Mouse (Mus musculus): ENCODE results near the gene Abhd14b. TPM values are rescaled to one million over a fixed set of nuclear protein-coding genes. Genes with fewer than 3 reads are reported as not detected.

The Abhd14b gene
- total and polyA plus RNA-seq, 3 experiments, result 3.4 to 6.5 TPM; not detected in 1

DNA sequence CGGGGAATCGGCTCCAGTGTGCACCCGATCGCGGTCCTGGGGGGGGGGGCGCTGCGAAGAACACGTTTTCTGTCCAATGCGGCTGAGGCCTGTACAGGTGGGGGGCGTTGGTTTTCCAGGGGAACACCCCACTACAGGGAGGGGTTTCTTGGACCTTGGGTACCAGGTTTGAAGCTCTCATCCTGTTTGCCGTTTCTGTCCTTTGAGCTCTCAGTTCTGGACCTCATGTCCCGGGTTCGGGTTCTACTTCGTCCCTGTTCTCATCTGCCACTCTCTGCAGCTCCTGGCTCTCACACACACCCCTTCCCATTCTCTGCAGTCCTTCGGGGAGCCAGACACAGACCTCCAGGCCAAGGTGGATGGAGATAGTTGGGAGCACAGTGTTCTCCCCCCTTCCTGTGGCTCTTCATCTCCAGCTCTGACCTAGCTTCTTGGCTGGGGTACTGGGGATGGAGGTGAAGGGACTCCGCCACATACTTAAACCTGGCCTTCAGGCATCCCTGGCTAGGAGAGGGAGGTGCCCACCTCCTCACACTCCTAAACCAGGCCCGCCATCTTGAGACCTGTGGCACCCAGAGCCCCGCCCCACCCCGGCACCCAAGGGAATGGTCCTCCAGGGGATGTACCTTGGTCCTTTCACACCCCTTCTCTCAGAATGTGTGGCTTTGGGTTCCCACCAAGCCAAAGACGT, 7.0 kb downstream of the Abhd14b start:
- H3K36me3 ChIP-seq (ENCODE audit: control insufficient read depth in 1 of 2, insufficient read depth in 2 of 2, low read length in 2 of 2), result peaks cover 0 to 2% of the 10 kb centered on the region in 2 experiments; a peak in 2 of 4 replicates
- TF ChIP-seq ZMIZ1 (IDR thresholded peaks at IDR 0.05; ENCODE audit: low read depth, low read length) (no peak), NELFE (IDR thresholded peaks at IDR 0.05; ENCODE audit: low read depth, low read length) (no peak), MYC (IDR thresholded peaks at IDR 0.05; ENCODE audit: low read depth, low read length) (no peak), RCOR1 (IDR thresholded peaks at IDR 0.05; ENCODE audit: low read depth, low read length) (no peak), SIN3A (IDR thresholded peaks at IDR 0.05; ENCODE audit: low read length) (no peak), ZC3H11A (IDR thresholded peaks at IDR 0.05; ENCODE audit: low read depth, low read length) (no peak), ELF1 (IDR thresholded peaks at IDR 0.05; ENCODE audit: low read depth, low read length) (no peak), MEF2A (IDR thresholded peaks at IDR 0.05; ENCODE audit: extremely low read depth, insufficient replicate concordance, low read depth, low read length, poor library complexity, severe bottlenecking) (no peak), ZNF384 (IDR thresholded peaks at IDR 0.05; ENCODE audit: low read depth, low read length) (no peak), MYB (IDR thresholded peaks at IDR 0.05; ENCODE audit: low read depth, low read length) (no peak), CHD1 (IDR thresholded peaks at IDR 0.05; ENCODE audit: low read depth, low read length) (no peak), CTCF (IDR thresholded peaks at IDR 0.05 in 2 of 3, conservative IDR thresholded peaks at IDR 0.05 in 1 of 3; ENCODE audit: control insufficient read depth in 1 of 3, insufficient read depth in 1 of 3, low read depth in 2 of 3, low read length in 3 of 3, poor library complexity in 1 of 3, severe bottlenecking in 1 of 3) (no peak), USF2 (IDR thresholded peaks at IDR 0.05; ENCODE audit: borderline replicate concordance in 1 of 2, insufficient read depth in 1 of 2, low read depth in 1 of 2, low read length in 2 of 2) (no peak)
- H3K9ac ChIP-seq (ENCODE audit: control insufficient read depth, low read depth, low read length, poor library complexity, severe bottlenecking), result peak overlapping the region; percentile 75
- no peak overlapping the region for H3K27ac ChIP-seq (ENCODE audit: control insufficient read depth, low read depth, low read length)
- H3K9me3 ChIP-seq (replicated peaks; ENCODE audit: insufficient read depth, low read length), result no peaks in the 10 kb centered on the region
- DNase-seq (ENCODE audit: low read depth, low spot score), result peak; percentile 50
- H3K4me1 ChIP-seq (ENCODE audit: control insufficient read depth in 1 of 2, insufficient read depth in 2 of 2, low read length in 2 of 2), result peaks cover 0 to 3% of the 10 kb centered on the region in 2 experiments; a peak in 2 of 4 replicates
- no peaks in the 10 kb centered on the region for H3K27me3 ChIP-seq (ENCODE audit: control insufficient read depth in 1 of 2, insufficient read depth in 2 of 2, low read length in 2 of 2)
- H3K4me3 ChIP-seq (ENCODE audit: control insufficient read depth in 1 of 2, insufficient read depth in 1 of 2, low read depth in 2 of 2, low read length in 2 of 2), result peak overlapping the region; percentile 49 to 89
- no peaks in the 10 kb centered on the region; the same call in 1 of the 2 replicates for H3K79me2 ChIP-seq (ENCODE audit: control insufficient read depth, insufficient read depth, low read length, poor library complexity)

DNA sequence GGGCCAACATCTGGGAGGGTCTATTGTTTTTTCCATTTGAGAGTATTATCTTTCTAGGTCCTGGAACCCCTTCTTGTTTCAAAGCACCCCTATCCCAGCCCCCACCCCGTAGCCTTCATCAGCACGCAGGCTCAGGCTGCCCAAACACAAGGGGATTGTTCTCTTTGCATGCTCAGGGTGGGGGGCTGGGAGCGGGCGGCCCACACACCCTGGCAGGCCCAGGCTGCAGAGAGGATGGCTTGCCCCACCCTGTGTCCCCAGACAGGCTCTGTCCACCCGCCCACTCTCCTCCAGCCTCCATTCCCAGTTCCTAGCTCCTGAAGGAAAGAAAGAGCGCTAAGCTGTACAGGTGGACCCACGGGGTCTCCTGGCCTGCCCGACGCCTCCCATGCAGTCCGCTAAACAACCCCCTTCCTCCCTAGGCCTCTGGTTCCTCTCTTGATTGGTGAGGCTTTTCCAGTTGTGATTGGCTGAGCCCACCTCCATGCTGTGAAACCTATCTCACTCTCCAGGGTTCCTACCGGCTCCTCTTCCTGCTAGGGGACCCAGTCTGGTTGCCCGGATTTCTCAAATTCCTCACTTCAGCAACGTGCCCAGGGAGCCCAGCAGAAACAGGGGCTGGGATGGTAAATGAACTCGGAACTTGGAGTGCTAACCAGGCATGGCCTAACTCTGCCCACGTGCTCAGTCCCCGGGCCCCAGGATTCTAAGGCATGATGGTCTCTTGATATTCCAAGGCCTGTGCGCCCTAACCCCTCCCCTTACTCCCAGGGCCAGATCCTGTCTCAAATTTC, 7.8 kb downstream of the Abhd14b start:
- Histone ChIP-seq H3K36me3 (ENCODE audit: control insufficient read depth in 1 of 2, insufficient read depth in 2 of 2, low read length in 2 of 2) (peaks cover 0 to 2% of the 10 kb centered on the region in 2 experiments; a peak in 2 of 4 replicates), H3K4me3 (ENCODE audit: control insufficient read depth in 1 of 2, insufficient read depth in 1 of 2, low read depth in 2 of 2, low read length in 2 of 2) (no peak overlapping the region), H3K27me3 (ENCODE audit: control insufficient read depth in 1 of 2, insufficient read depth in 2 of 2, low read length in 2 of 2) (no peaks in the 10 kb centered on the region), H3K79me2 (ENCODE audit: control insufficient read depth, insufficient read depth, low read length, poor library complexity) (no peaks in the 10 kb centered on the region; the same call in 1 of the 2 replicates), H3K4me1 (ENCODE audit: control insufficient read depth in 1 of 2, insufficient read depth in 2 of 2, low read length in 2 of 2) (peaks cover 0 to 3% of the 10 kb centered on the region in 2 experiments; a peak in 2 of 4 replicates), H3K9ac (ENCODE audit: control insufficient read depth, low read depth, low read length, poor library complexity, severe bottlenecking) (no peak overlapping the region), H3K27ac (ENCODE audit: control insufficient read depth, low read depth, low read length) (no peak overlapping the region), H3K9me3 (replicated peaks; ENCODE audit: insufficient read depth, low read length) (no peaks in the 10 kb centered on the region)
- DNase-seq (ENCODE audit: low read depth, low spot score), result no peak
- TF ChIP-seq RAD21 (IDR thresholded peaks at IDR 0.05; ENCODE audit: low read depth, low read length) (no peak), NRF1 (IDR thresholded peaks at IDR 0.05; ENCODE audit: insufficient read depth, low read depth, low read length, poor library complexity, severe bottlenecking) (no peak), RCOR1 (IDR thresholded peaks at IDR 0.05; ENCODE audit: low read depth, low read length) (no peak), TBP (IDR thresholded peaks at IDR 0.05; ENCODE audit: low read depth, low read length) (no peak), GATA1 (IDR thresholded peaks at IDR 0.05; ENCODE audit: low read depth, low read length) (no peak), POLR2AphosphoS5 (IDR thresholded peaks at IDR 0.05; ENCODE audit: borderline replicate concordance, low read depth, low read length) (no peak), CHD1 (IDR thresholded peaks at IDR 0.05; ENCODE audit: low read depth, low read length) (no peak), MAX (IDR thresholded peaks at IDR 0.05; ENCODE audit: low read length) (no peak), MYB (IDR thresholded peaks at IDR 0.05; ENCODE audit: low read depth, low read length) (no peak), CTCF (IDR thresholded peaks at IDR 0.05 in 2 of 3, conservative IDR thresholded peaks at IDR 0.05 in 1 of 3; ENCODE audit: control insufficient read depth in 1 of 3, insufficient read depth in 1 of 3, low read depth in 2 of 3, low read length in 3 of 3, poor library complexity in 1 of 3, severe bottlenecking in 1 of 3) (no peak), MAFK (IDR thresholded peaks at IDR 0.05; ENCODE audit: borderline replicate concordance, low read depth, low read length) (no peak), UBTF (IDR thresholded peaks at IDR 0.05; ENCODE audit: borderline replicate concordance, insufficient read depth, low read depth, low read length) (no peak)

Data from MEL (cell line).